In the genomic region with DNA sequence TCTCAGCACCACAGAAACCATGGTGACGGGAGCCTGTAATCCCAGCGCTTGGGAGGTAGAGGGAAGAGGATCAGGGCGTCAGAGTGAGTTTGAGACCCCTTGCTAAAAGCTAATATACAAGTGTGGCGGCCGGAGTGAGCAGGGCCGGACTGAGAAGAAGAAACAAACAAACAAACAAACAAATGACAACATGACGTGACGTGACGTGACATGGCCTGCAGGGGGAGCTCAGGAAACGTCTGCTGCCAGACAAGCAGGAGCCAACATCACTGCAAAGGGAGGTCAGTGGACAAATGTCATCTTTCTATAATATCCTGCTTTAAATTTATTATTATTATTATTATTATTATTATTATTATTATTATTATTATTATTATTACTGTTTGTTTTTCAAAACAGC, we compare ENCODE assay signal across 9 mouse cellular contexts. TPM values are rescaled to one million over a fixed set of nuclear protein-coding genes. Genes with fewer than 3 reads are reported as not detected.
DNase-seq lines count a peak whose midpoint lies in the region; ATAC-seq and TF ChIP-seq lines count a peak whose summit lies in the region.
"Had no signal": no experiment of that assay in that cellular context is flagged by ENCODE, and none has a peak within 500 bp of the region (broad histone marks: within the 10 kb centered on the region; RNA-seq: fewer than 3 reads in every experiment).

No protein-coding gene starts in this region.

- no peak overlapping the region for H3K27ac ChIP-seq in forebrain, embryonic 12.5 days
- no peak overlapping the region for H3K27ac ChIP-seq in forebrain, embryonic 15.5 days (replicated peaks)
- no peak overlapping the region for H3K27ac ChIP-seq in testis, adult 2 months (ENCODE audit: control insufficient read depth, insufficient read depth, low read depth, low read length)
- no peak overlapping the region for H3K27ac ChIP-seq in forebrain, embryonic 14.5 days (ENCODE audit: low read depth, low read length)
- H3K27ac ChIP-seq: heart, embryonic 15.5 days had no signal

- peak; percentile 81; the same call in 1 of the 2 replicates for TF ChIP-seq CTCF in testis, adult 2 months (IDR thresholded peaks at IDR 0.05; ENCODE audit: control insufficient read depth, insufficient read depth, insufficient replicate concordance, low read depth, low read length)

- no peak for DNase-seq in testis, postnatal 14 days (ENCODE audit: low spot score)
- DNase-seq in forebrain, embryonic 14.5 days (ENCODE audit: low spot score): peak; percentile 52
- DNase-seq in heart, adult 11 months: no peak

- no peaks in the 10 kb centered on the region for H3K4me1 ChIP-seq in forebrain, embryonic 12.5 days
- H3K4me1 ChIP-seq in forebrain, embryonic 15.5 days: no peaks in the 10 kb centered on the region
- H3K4me1 ChIP-seq in testis, adult 2 months (ENCODE audit: control insufficient read depth, insufficient read depth, low read length): peaks cover 3% of the 10 kb centered on the region
- no peaks in the 10 kb centered on the region for H3K4me1 ChIP-seq in forebrain, embryonic 14.5 days (ENCODE audit: control insufficient read depth, insufficient read depth, low read length)
- H3K4me1 ChIP-seq: heart, embryonic 15.5 days had no signal

- no peaks in the 10 kb centered on the region for H3K27me3 ChIP-seq in forebrain, embryonic 12.5 days
- no peaks in the 10 kb centered on the region for H3K27me3 ChIP-seq in forebrain, embryonic 15.5 days
- no peaks in the 10 kb centered on the region for H3K27me3 ChIP-seq in testis, adult 2 months (ENCODE audit: control insufficient read depth, insufficient read depth, low read length)
- no peaks in the 10 kb centered on the region for H3K27me3 ChIP-seq in forebrain, embryonic 14.5 days (replicated peaks; ENCODE audit: control insufficient read depth, insufficient read depth, low read length)
- H3K27me3 ChIP-seq: heart, embryonic 15.5 days had no signal

- H3K4me2 ChIP-seq in forebrain, embryonic 12.5 days: no peak overlapping the region
- H3K4me2 ChIP-seq in forebrain, embryonic 15.5 days (replicated peaks): no peak overlapping the region
- no peak overlapping the region for H3K4me2 ChIP-seq in forebrain, embryonic 14.5 days (ENCODE audit: low read length)
- H3K4me2 ChIP-seq: heart, embryonic 15.5 days had no signal

- peak; percentile 30; the same call in 1 of the 2 replicates for ATAC-seq in forebrain, embryonic 12.5 days (ENCODE audit: low FRiP score)
- no peak for ATAC-seq in forebrain, embryonic 15.5 days (replicated peaks)
- ATAC-seq in forebrain, embryonic 14.5 days: 0 out of 2 replicates have a peak, but pooled peaks have one; percentile 42
- ATAC-seq in megakaryocyte progenitor cell, adult 5-6 weeks (replicated peaks; ENCODE audit: poor library complexity): peak; percentile 41; the same call in 1 of the 2 replicates
- no peak for ATAC-seq in granulocyte monocyte progenitor cell, adult 5-6 weeks (replicated peaks; ENCODE audit: poor library complexity, severe bottlenecking)

- H3K4me3 ChIP-seq in forebrain, embryonic 12.5 days (replicated peaks): no peak overlapping the region
- H3K4me3 ChIP-seq in forebrain, embryonic 15.5 days: no peak overlapping the region
- no peak overlapping the region for H3K4me3 ChIP-seq in testis, adult 2 months (ENCODE audit: control insufficient read depth, low read depth, low read length)
- H3K4me3 ChIP-seq in forebrain, embryonic 14.5 days (ENCODE audit: low read depth, low read length): no peak overlapping the region
- H3K4me3 ChIP-seq: heart, embryonic 15.5 days had no signal

- H3K9ac ChIP-seq in forebrain, embryonic 12.5 days: no peak overlapping the region
- no peak overlapping the region for H3K9ac ChIP-seq in forebrain, embryonic 15.5 days (replicated peaks)
- no peak overlapping the region for H3K9ac ChIP-seq in forebrain, embryonic 14.5 days (ENCODE audit: low read length)
- H3K9ac ChIP-seq: heart, embryonic 15.5 days had no signal

- no peaks in the 10 kb centered on the region for H3K36me3 ChIP-seq in forebrain, embryonic 12.5 days (replicated peaks)
- H3K36me3 ChIP-seq in forebrain, embryonic 15.5 days: no peaks in the 10 kb centered on the region
- no peaks in the 10 kb centered on the region for H3K36me3 ChIP-seq in testis, adult 2 months (ENCODE audit: control insufficient read depth, insufficient read depth, low read length)
- H3K36me3 ChIP-seq in forebrain, embryonic 14.5 days (ENCODE audit: control insufficient read depth, insufficient read depth, low read length): no peaks in the 10 kb centered on the region
- H3K36me3 ChIP-seq: heart, embryonic 15.5 days had no signal

- H3K9me3 ChIP-seq in forebrain, embryonic 12.5 days: no peaks in the 10 kb centered on the region
- no peaks in the 10 kb centered on the region for H3K9me3 ChIP-seq in forebrain, embryonic 15.5 days
- H3K9me3 ChIP-seq in forebrain, embryonic 14.5 days (replicated peaks; ENCODE audit: control insufficient read depth, low read length): no peaks in the 10 kb centered on the region
- H3K9me3 ChIP-seq: heart, embryonic 15.5 days had no signal

- no peak for TF ChIP-seq POLR2A in testis, adult 2 months (IDR thresholded peaks at IDR 0.05; ENCODE audit: control insufficient read depth, low read depth, low read length)

- 55% methylated on average over 10 of the region's 10 CpGs for WGBS in forebrain, embryonic 12.5 days
- 51% methylated on average over 10 of the region's 10 CpGs for WGBS in forebrain, embryonic 15.5 days
- 51% methylated on average over 10 of the region's 10 CpGs for WGBS in forebrain, embryonic 14.5 days

RNA-seq across cellular contexts. Expression of a gene that starts 51.0 kb away (rescaled TPM):
- 22.6 and 26.0 TPM in 2 replicates for polyA plus RNA-seq in forebrain, embryonic 12.5 days (2016; fragmentation: Nextera tagmentation; extraction: Ambion mirVana)
- polyA plus RNA-seq in forebrain, embryonic 15.5 days (2015; fragmentation: Nextera tagmentation; extraction: Ambion mirVana): 15.6 and 16.5 TPM in 2 replicates
- polyA plus RNA-seq in testis, adult 2 months (2012; rRNA removed): 54.8 and 57.2 TPM in 2 replicates
- 13.5 and 16.2 TPM in 2 replicates for polyA plus RNA-seq in forebrain, embryonic 14.5 days (2014; fragmentation: Nextera tagmentation; extraction: Ambion mirVana)
- total RNA-seq in megakaryocyte progenitor cell, adult 5-6 weeks (2015): 96.7 and 112 TPM in 2 replicates
- total RNA-seq in megakaryocyte progenitor cell, adult 5-6 weeks (2017): 126 and 160 TPM in 2 replicates
- 172 and 174 TPM in 2 replicates for total RNA-seq in granulocyte monocyte progenitor cell, adult 5-6 weeks (2014; fragmentation: Nextera tagmentation)
- 148 and 151 TPM in 2 replicates for total RNA-seq in granulocyte monocyte progenitor cell, adult 5-6 weeks (2017)

Comparison
In these comparisons a context has a peak if more than half of its experiments do, and no peak if none do; other contexts are left out.
1. ATAC-seq: peak in forebrain, embryonic 12.5 days (single experiment), forebrain, embryonic 14.5 days (single experiment) and megakaryocyte progenitor cell, adult 5-6 weeks (single experiment); none in forebrain, embryonic 15.5 days (single experiment) and granulocyte monocyte progenitor cell, adult 5-6 weeks (single experiment).